Mouse (Mus musculus) c-Kit-positive CD71-positive TER-119-negative erythroid progenitor cells, embryonic 14.5 days (primary cell): ENCODE data around the gene Cenpf.

ENCODE experiments used
- DNase-seq: peaks from one replicate; pipeline ENCODE4 v3.0.0-alpha.2; 2013; ENCODE audit warnings: low read depth

Cenpf gene

DNA sequence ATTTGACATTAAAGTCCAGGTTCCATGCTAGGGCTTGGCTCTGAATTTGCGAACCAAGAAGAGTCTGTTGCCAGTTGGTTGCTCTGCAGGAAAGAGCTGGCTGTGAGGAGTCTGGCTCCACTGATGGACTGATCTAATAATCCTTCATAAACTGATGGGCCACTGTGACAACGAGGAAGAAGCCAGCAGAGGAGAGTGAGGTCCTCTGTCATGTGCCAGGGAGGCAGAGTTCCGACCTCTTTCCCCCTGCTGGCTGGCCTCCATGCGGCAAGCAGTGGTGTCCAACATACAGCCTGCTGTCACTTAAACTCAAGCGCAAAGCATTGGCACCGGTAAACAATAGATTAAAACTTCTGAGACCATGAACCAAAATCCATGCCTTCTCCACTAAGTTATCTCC, 57.9 kb downstream of the Cenpf start:
- DNase-seq = no peak

DNA sequence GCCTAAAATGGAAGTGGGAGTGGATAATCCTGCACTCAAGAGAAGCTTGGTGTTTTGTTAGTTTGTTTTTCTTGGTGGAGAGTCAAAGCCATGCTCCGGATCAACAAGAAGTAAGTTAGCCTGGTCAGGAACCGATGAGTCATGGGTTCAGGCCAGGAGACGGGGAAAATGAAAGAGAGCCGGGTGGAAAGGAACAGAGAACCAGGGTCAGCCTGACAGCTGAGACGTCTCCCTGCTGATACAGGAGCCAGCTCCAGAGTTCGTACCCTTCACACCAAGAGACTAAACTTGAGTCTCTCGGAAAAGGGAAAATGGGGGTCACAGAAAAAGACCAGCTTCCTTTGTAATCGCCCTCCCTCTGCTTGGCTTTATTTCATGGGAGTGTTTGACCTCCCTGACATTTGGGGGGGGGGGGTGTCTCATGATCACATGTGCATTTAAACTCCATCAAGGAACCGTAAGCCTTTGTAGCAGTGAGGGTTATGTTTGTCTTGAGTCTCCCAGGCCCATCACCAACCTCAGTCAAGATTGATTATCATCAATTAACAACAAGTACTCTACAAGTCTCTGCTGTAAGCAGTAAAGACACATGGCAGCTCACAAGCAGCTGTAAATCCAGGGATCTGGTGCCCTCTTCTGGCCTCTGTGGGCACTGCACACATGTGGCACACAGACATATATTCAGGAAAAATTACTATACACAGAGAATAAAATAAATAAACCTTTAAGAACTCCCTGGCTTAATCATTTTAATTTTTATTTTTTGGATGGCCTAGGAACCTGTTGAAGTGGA, 59.7 kb downstream of the Cenpf start:
- DNase-seq = peak; percentile 35

DNA sequence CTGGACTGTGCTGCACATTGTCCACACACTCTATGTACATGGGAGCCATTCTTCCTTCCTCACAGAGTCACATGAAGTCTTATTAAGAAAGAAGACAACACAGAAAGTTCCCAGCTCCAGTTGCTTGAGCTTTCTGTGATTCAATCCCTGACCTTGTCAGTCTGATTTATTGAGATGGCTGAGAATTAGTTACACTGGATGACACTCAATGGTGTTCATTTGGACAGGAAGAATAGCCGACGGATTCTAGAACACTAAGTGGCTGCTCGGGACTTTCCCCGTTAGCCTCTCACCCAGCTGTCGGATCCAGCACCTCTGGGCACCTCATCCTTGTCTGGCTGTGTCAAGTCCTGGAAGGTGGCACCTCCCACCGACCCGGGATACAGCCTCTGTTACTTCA, 63.1 kb downstream of the Cenpf start:
- no peak for DNase-seq

DNA sequence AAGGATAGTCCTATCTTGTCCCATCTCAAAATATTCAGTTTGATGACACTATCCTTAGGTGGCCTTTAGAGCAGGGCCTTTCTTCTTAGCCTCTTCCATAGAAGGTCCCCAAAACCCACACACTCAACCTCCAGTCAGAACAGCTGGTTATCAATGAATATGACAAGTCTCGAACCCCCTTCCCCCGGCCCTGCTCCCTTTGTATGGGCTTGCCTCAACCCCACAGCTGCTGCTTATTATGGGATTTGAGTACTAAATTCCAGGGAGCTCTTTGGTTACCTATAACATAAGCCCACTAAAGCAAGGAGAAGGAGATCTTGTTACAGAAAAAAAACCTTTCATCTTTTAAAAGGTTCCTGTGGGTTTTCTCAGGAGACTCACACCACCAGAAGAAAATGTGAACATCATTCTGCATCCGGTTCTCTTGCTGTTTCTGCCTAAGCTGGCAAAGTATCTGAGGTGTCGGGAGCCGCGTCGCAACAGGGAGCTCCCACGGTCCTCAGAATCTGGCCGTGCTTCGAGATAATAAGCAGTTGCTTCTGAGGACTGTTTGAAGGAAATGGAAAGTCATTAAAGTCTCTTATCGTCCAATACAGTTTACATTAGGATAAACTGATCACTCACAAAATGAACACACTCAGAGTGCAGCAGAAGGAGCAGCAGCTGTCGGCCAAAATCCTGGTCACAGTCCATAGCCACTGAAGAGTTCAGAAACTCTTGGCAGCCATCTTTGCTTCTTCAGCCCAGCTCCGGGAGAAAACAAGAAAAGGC, 68.7 kb downstream of the Cenpf start:
- DNase-seq = no peak

DNA sequence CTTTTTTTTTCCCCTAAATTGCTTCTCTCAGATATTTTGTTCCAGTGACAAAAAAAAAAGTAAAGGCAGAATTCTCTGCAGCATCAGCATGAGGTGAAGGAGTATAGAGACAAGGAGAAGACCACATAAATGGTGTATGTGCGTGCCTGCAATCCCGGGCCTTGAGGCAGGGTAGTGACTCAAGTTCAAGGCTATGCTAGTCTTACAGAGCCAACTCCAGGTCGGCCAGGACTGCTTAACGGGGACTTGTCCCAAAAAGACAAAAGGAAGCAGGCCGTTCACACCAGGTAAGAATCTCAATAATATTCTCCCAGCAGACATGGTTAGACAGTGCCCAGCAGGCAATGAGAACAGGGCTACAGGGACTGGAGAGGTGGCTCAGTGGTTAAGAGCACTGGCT, 70.5 kb downstream of the Cenpf start:
- DNase-seq = no peak

DNA sequence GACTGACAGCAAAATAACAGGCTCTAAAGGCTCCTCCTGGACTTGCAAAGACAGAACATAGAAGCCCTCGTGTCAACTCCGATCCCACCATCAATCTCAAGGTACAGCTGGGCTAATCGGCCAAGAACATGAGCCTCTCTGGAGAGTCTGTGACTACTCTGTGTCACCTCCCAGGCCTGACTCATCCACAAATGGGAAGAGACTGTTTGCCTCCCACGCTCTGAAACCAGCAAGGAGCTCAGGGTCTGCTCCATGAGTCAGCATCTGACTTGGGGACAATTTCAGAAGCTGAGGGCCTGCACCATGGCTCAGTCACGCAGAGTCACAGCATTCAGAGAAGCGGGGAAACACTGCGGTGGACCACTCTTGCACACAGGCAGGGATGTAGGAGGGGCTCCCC, 72.6 kb downstream of the Cenpf start:
- no peak for DNase-seq

GRCm38 (mm10) chr1:189613076-189613475, 74.8 kb downstream of the Cenpf start:
- no peak for DNase-seq

DNA sequence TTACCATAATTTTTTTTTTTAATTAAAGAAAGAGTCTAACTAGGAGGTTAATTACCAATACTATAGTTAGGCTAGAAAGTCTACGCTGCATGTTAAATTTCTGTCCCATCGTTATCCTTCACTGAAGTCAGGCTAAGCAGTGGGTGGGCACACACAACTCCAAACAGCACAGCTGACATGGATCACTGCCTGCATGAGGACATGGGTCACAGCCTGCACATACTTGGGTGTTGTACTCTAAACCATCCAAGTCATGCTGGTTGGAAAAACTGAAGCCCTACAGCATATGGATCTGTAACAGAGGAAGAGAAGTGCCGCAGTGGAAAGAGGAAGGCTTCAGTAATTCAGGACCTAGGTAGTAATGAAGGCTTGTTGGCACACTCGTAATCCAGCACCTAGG, 76.1 kb downstream of the Cenpf start:
- DNase-seq = no peak

- no peak for DNase-seq
Observed at GRCm38 (mm10) chr1:189608640-189609039, 79.2 kb downstream of the Cenpf start.

DNA sequence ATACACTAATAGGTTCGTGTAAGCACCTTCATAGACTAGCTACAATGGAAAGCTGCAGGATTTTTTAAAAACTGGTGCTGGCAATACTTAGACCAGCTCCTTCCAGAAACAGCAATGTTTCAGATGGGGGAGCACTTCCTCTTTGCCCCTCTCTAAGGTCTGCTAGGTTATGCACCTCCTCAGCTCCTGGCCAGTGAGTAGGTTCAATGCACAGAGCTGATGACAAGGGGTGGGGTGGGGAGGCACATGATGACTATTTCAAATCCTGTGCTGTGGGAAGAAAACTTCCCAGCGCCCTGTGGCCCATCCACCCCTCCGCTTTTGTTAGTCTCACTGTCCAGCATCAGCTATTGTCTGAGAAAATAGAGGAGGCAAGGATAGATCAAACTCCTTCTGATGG, 79.8 kb downstream of the Cenpf start:
- DNase-seq = no peak

- DNase-seq = no peak
Observed at GRCm38 (mm10) chr1:189605598-189606126, 82.2 kb downstream of the Cenpf start.

DNA sequence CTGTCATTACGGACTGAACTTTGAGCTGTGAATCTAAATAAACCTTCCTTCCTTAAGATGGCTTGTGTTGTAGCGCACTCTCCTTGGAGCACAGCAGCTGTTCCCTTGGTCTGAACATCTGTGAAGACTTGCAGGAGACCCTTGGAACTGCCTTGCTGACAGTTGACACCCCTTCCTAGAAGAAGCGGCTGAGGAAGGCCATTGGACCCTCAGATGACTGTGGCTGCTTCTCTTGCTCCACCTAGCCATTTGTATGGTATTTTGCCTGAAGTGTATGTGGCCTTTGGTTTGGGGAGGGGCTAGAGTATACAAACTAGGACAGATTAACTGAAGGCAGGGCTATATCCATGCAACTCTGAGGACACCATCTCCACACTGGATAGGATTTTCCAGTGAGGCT, 90.8 kb downstream of the Cenpf start:
- DNase-seq = no peak
